Mouse (Mus musculus): ENCODE data around the gene Tbk1.

Tbk1 gene

DNA sequence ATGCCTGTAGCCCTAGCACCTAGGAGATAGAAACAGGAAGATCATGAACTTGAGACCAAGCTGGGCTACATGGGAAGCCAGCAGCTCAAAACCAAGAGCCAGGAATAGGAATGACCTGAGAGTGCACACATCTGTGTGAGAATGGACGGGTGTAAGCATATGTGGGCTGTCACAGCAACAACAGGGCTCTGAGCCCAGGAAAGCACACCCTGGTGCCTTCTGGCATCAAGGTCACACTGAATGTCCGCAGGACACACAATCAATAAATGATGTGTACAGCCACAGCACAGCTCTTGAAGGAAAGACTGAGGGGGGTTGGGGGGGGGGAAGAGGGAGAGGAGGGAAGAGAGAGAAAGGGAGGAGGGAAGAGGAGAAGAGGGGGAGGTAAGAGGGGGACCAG, 28.4 kb downstream of the Tbk1 start:
- in situ Hi-C loops (cut with MboI; ENCODE audit: low pct_unique_long_range_greater_than_20kb in 1 of 2, low sequenced_read_pairs in 2 of 2, unreplicated experiment in 1 of 2), result no loop called here

DNA sequence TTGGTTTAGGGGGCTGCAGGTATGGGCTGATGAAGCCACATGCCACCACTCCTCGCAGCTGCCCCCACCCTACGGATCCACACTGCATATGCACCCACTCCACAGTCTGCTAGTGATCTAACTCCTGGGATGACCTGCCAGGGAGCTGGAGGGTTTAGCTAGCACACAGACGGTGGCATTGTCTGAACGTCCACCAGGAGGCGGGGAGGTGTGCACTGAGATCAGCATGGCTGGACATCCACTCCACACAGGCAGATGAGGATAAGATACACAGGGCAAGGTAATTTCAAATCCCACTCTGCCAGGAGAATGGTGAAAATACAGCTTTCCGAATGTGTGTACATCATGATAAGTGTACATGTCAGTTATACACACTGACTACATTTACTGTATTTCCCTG, 30.3 kb downstream of the Tbk1 start:
- in situ Hi-C loops (cut with MboI; ENCODE audit: low pct_unique_long_range_greater_than_20kb in 1 of 2, low sequenced_read_pairs in 2 of 2, unreplicated experiment in 1 of 2), result no loop called here

DNA sequence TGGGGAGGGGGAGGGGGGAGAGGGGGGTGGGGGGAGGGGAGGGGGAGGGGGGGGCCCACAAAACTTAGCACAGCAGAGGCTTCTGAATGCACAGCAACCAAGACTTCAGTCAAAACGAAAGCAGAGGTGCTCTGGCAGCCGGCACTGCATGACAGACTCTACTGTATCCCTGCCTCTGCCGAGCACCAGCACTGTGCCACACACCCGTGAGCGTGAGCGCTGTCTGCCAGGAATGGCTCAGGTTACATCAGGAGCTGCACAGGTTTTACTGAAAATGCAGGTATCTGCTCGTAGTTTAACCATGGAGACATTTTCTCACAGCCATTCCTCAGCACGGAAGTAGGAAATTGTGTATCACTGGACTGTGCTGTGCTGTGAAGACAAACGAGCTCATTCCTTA, 36.3 kb downstream of the Tbk1 start:
- in situ Hi-C loops (cut with MboI; ENCODE audit: low pct_unique_long_range_greater_than_20kb in 1 of 2, low sequenced_read_pairs in 2 of 2, unreplicated experiment in 1 of 2), result no loop called here

DNA sequence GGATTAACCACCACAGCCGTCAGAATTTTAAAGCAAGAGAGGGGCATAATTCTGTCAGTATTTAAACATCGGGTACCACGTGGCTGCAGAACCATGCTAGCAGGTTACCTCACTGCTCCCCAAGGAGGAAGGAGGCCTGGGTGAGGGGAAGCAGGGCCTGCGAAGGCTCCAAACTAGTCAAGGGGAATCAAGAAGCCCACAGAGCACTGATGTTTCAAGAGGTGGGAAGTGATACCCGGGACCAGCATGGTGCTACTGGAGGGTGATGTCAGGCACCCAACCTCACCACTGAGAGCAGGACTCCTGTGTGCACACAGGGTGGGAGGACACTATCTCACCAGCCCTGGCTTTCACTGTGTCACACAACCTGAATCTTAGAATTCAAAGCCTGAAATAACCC, 36.9 kb downstream of the Tbk1 start:
- in situ Hi-C loops (cut with MboI; ENCODE audit: low pct_unique_long_range_greater_than_20kb in 1 of 2, low sequenced_read_pairs in 2 of 2, unreplicated experiment in 1 of 2), result no loop called here

DNA sequence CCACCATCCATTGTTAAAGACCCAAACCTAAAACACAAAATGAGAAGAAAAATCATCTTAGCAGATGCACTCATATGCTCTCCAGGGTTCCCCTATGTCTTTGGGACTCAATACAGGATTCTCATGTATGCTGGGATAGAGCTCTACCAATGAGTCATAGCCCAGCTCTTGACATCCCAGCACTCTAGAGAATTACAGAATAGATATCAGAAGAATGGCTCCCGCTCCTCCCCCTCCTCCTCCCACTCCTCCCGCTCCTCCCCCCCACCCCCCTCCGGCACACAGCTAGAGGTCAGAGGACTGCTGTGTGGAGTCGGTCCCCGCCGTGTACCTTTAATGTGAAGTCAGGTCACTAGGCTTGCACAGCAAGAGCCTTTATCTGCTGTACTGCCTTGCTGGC, 39.4 kb downstream of the Tbk1 start:
- in situ Hi-C loops (cut with MboI; ENCODE audit: low pct_unique_long_range_greater_than_20kb in 1 of 2, low sequenced_read_pairs in 2 of 2, unreplicated experiment in 1 of 2), result no loop called here

DNA sequence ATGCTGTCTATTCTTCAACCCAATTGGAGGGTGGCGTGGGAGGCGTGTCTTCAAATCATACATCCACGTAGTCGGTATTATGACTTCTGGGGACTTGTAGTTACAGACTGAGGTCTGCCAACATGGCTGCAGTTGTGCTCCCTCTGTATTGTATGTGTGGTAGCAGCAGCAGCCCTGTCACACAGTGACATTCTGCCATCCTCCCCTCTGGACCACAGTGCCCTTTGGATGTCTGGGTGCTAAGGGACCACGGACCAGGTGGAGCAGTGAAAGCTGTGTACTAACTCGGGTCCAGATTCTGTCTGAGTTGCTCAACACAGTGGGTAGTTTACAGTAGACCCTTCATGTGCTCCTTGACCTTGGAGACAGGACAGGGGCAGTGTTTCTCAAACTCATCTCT, 43.0 kb downstream of the Tbk1 start:
- in situ Hi-C loops (cut with MboI; ENCODE audit: low pct_unique_long_range_greater_than_20kb in 1 of 2, low sequenced_read_pairs in 2 of 2, unreplicated experiment in 1 of 2), result no loop called here

DNA sequence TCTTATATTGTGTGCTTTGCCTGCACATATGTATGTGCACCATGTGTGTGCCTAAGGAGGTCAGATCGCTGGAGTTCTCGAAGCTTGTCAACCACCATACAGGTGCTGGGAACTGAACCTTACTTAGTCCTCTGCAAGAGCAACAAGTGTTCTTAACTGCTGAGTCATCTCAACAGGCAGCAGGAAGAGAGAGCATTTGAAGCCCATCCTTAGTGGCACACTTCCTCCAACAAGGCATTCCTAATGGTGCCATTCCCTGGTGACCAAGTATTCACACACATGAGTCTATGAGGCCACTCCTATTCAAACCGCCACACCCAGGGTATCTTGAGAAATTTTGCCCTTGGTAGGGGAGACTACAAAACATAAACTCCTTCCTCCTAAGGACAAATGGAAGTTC, 44.4 kb downstream of the Tbk1 start:
- in situ Hi-C loops (cut with MboI; ENCODE audit: low pct_unique_long_range_greater_than_20kb in 1 of 2, low sequenced_read_pairs in 2 of 2, unreplicated experiment in 1 of 2), result no loop called here

DNA sequence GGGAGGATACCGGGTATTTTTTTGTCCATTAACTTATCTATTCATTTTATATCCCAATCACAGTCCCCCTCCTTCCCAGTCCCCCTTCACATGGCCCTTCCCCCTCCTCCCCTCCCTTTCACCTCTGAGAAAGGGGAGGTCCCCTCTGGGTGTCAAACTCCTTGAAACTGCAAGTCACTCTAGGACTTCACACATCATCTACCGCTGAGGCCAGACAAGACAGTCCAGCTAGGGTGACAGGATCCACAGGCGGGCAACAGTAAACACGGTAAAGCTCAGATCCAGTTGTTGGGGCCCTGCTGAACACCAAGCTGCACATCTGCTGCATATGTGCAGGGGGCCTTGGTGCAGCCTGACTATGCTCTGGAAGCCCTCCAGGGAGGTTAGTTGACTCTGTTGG, 51.6 kb downstream of the Tbk1 start:
- in situ Hi-C loops (cut with MboI; ENCODE audit: low pct_unique_long_range_greater_than_20kb in 1 of 2, low sequenced_read_pairs in 2 of 2, unreplicated experiment in 1 of 2), result no loop called here

DNA sequence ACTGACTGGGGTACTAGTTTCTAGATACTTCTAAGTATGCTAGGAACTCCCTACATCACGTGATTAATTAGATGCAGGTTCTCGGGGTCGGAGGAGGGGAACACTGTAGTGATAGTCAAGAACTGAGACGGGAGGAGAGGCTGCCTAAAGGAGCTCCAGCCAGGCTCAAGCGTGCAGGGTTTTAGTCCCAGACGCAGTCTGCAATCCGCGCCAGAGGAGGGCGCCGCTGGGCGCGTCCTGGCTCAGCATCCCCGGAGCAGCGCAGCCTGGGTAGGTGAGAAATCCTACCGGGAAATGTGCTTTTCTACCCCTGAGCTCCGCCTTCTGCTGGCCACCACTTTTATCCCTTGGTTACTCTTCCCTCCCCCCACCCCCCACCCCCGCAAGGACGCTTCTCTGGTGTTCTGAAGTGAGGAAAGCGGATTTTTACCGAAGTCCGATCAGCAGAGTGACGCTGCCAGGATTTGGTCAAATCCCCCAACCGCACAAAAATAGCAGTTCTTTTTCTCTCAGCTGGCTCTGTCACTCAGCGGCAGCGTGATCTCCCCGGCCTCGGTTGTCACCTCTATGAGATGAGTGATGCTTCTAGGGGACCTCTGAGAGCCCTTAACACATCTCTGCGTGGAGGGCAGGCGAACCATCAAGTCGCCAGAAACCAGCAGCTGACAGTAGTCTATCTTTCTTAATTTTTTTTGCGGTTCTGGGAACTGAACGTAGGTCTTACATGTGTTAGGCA, 53.3 kb downstream of the Tbk1 start:
- in situ Hi-C loops (cut with MboI; ENCODE audit: low pct_unique_long_range_greater_than_20kb in 1 of 2, low sequenced_read_pairs in 2 of 2, unreplicated experiment in 1 of 2), result no loop called here

DNA sequence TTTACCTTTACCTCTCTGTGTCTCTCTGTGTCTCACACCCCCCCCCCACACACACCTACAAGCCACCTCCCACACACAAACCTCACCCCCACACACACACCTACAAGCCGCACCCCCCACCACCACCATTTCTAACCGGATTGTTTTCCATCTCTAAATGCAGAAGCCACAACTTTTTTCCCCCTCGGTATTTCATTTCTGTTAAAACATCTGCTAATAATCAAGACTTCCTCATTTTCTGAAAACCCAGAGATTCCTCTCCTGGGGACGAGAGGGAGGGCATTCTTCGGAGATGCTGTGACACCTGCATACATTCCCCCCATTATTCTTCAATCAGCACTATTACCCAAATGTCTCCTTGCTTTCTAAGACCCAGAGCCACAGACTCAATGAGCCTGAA, 55.0 kb downstream of the Tbk1 start:
- in situ Hi-C loops (cut with MboI; ENCODE audit: low pct_unique_long_range_greater_than_20kb in 1 of 2, low sequenced_read_pairs in 2 of 2, unreplicated experiment in 1 of 2), result no loop called here

DNA sequence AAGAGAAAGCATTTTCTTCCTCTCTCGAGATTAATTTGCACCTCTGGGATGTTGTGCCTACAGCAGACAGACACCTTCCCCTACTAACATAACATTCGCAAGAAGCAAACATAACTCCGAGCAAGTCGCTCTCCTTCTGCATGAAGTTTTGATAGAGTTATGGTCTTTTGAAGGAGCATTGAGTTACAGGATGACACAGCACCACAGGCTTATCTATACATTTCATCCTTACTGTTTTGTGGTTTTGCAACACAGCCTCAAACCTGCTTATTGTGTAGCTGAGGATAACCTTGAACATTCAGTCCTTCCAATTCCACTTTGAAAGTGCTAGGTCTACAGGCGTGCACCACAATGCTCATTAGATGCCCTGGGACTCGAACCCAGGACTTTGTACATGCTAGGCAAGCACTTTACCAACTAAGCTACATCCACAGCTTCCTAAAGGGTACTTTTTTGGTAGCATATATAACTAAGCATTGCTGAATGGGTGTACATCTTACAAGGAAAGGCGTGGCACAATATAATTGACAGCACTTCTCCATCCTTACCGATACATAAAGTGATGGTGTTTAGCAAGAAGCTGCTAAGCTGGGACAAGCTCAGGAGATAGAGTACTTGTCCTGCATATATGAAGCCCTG, 56.1 kb downstream of the Tbk1 start:
- in situ Hi-C loops (cut with MboI; ENCODE audit: low pct_unique_long_range_greater_than_20kb in 1 of 2, low sequenced_read_pairs in 2 of 2, unreplicated experiment in 1 of 2), result no loop called here

DNA sequence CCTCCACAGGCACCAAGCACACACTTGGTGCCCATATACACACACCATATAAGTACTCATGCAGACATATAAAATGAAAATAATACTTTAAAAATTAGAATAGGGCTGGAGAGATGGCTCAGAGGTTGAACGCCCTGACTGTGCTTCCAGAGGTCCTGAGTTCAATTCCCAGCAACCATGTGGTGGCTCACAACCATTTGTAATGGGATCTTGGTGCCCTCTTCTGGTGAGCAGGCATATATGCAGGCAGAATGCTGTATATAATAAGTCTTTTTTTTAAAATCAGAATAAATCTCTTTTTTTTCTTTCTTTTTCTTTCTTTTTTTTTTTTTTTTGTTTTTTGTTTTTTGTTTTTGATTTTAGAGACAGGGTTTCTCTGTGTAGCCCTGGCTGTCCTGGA, 57.3 kb downstream of the Tbk1 start:
- in situ Hi-C loops (cut with MboI; ENCODE audit: low pct_unique_long_range_greater_than_20kb in 1 of 2, low sequenced_read_pairs in 2 of 2, unreplicated experiment in 1 of 2), result no loop called here

DNA sequence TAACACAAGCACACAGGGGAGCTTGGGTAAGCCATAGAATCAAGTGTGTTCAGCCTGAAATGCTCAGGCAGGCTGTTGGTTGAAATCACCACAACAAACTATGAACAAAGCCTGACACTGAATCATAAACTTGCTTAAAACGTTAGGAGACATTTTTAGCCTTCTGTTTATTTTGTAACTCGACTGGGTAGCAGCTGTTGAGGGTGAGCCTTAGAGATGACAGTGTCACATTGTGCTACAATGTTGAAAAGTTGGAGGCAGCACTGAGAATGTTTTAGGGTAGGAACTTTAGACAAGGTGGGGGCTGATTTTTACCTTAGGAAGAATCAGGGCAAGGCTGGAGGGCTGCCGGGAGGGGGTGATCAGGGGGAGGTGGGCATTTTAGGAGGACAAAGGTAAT, 58.1 kb downstream of the Tbk1 start:
- in situ Hi-C loops (cut with MboI; ENCODE audit: low pct_unique_long_range_greater_than_20kb in 1 of 2, low sequenced_read_pairs in 2 of 2, unreplicated experiment in 1 of 2), result no loop called here

DNA sequence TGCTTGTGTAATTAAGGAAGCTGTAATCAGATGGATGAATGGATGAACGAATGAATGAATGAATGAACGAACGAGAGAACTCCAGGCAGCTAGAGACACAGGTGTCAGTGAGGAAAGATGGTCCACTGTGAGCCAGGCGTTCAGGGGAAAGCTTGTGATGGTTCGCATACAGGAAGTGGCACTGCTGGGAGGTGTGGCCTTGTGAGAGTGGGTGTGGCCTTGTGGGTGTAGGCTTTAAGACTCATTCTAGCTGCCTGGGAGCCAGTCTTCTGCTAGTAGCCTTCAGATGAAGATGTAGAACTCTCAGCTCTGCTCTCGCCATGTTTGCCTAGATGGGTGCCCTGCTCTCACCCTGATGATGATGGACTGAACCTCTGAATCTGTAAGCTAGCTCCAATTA, 59.5 kb downstream of the Tbk1 start:
- in situ Hi-C loops (cut with MboI; ENCODE audit: low pct_unique_long_range_greater_than_20kb in 1 of 2, low sequenced_read_pairs in 2 of 2, unreplicated experiment in 1 of 2), result no loop called here

DNA sequence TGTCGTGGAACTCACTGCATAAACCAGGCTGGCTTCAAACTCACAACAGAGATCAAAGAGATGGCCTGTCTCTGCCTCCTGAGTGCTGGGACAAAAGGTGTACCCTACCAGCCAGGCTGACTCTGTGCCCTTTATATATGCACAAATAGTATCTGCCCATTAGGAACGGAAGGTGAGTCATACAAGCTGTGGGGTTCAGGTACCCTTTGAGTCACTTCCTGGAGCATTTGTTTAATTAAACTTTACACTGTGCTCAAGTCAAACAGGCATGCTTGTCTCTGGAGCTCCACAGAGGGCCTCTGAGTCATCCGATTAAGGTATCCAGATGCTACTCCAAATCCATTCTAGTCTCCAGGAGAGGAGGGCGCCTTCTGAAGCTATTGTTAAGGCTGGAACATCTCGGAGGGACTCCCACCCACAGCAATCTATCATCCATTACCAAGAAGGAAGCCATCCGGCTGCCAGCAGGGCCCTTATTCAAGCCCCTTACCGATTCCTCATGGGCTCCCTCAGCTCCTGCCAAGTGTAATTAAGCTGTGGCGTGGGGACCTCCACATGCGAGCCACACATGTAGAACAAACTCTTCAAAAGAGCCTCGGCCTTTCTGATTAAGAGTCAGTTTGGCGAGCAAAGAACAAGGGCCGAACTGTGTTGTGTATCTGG, 65.5 kb downstream of the Tbk1 start:
- in situ Hi-C loops (cut with MboI; ENCODE audit: low pct_unique_long_range_greater_than_20kb in 1 of 2, low sequenced_read_pairs in 2 of 2, unreplicated experiment in 1 of 2), result loop anchor here (25.0 kb wide), 1 partner anchor 109 kb away; no protein-coding TSS in a partner anchor

DNA sequence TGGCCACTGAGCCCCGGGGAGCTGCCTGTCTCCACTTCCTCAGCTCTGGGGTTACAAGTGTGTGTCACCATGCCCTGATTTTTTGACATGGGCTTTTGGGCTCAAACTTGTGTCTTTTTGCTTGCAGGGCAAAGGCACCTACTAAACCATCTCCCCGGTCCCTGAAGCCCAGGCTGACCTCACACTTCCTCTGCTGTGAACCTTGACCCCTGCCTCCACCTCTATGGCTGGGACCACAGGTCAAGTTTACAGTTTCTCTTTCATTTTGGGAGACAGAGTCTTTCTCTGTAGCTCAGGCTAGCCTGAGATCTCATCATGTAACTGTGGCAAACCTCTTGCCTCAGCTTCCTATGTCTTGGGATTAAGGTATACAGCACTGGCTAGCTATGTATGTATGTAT, 66.9 kb downstream of the Tbk1 start:
- in situ Hi-C loops (cut with MboI; ENCODE audit: low pct_unique_long_range_greater_than_20kb in 1 of 2, low sequenced_read_pairs in 2 of 2, unreplicated experiment in 1 of 2), result loop anchor here (25.0 kb wide), 1 partner anchor 107 kb away; no protein-coding TSS in a partner anchor

DNA sequence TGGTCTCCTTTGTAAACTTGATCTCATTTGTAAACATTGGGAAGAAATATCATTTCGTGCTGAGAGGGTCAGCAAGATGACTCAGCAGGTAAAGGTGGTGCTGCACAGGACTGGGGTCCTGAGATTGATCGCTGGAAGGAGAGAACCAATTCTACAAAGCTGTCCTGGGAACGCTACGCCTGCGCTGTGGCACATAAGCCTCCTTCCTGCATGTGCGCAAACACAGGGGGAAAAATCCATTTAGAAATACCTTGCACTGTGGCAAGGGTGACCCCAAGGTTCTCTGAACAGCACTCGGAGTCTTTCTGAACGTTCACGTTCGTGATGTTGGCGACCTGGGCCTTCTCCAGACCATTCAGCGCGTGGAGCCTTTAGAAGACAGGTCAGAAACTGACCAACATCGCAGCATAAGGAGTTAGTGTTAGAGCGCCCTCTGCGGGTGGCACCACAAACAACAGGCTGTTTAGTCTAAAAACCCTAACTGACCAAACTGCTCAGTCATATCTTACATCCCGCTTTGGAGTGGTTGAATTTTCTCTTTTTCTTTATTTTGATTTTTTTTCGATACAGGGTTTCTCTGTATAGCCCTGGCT, 70.5 kb downstream of the Tbk1 start:
- in situ Hi-C loops (cut with MboI; ENCODE audit: low pct_unique_long_range_greater_than_20kb in 1 of 2, low sequenced_read_pairs in 2 of 2, unreplicated experiment in 1 of 2), result loop anchor here (25.0 kb wide), 1 partner anchor 104 kb away; no protein-coding TSS in a partner anchor

DNA sequence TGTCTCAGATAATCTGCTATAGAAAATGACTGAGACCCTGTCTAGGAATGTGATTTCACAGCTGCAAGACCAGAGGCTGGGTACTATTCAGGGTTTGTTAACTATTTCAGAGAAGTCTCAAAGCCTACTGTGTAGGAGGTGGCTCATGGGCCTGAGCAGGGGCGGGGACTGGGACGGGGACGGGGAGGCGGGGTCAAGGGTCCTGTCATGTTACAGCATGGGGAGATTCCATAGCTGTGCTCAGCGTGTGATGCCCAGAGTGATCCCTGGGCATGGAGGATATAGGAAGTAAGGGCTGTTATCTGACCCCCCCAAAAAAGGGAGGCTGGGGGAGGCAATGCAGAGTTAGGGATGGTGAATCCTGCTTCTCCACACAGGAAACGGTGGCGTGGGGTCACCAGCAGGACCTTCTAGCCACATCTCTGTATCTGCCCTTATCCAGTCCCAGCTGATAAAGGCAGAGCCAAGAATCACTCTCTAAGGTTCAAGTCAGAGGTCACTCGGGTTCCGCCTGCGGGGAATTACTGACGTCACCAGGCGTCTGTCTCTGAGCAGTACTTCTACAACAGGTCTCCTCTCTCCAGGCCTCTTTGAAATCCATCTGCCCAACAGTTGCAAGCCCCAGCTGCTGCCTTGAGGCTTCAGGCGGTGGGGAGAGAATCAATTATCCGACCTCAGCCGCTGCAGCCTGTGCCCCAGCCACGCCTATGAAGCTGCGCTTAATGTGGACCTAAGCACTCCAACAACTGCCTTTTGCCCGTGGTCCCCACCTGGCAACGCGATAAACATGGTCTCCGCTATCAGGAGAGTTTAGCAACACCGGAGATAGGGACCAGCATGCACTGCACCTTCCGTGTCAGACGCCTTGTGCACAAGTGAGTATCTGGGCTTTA, 76.6 kb downstream of the Tbk1 start:
- in situ Hi-C loops (cut with MboI; ENCODE audit: low pct_unique_long_range_greater_than_20kb in 1 of 2, low sequenced_read_pairs in 2 of 2, unreplicated experiment in 1 of 2), result loop anchor here (25.0 kb wide), 1 partner anchor 98 kb away; no protein-coding TSS in a partner anchor

Measured in mouse embryonic stem cell (cell line).